Mouse (Mus musculus): ENCODE results near the gene Aarsd1.
"Not testable (repeated sequence)": the region's sequence is repeated elsewhere in the genome, so short reads cannot be mapped to it uniquely, and the experiment has no call there.

Gene Aarsd1

DNA sequence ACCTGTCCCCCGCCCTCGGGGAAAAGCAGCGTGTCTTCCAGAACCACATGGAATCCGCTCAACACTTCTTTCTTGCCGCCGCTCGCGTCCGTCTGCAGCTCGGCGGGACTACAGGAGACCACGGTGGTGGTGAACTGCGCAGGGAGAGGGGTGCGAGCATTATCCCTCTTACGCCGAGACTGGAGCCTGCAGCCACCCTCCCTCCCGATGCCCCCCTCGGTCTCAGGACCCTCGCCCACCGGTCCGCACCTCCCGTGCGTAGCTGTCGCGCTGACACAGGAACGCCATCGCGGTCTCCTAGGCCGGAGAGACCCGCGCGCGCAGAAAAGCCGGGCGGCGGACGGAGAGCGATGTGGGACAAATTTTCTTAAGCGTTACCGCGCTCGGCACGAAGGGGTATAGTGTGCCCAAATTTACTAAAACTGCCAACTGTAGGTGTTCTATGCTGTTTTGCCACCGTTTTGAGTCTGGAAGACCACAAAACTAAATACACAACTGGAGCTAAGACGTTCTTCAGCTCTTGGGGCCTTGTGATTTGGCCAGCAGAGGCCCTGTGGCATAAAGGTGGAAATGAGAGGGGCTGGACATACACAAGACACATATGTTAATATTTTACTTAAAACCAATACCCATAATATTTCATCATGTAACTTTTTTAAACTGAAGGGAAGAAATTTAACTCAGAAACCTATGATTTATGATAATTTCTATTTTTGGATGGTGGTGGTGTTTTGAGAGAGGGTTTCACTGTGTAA lies at the start of gene Aarsd1:
Gene Aarsd1, minus strand, starts transcription at position 515 of the 755 bp plus-strand sequence.
- peak; percentile 92 for DNase-seq

DNA sequence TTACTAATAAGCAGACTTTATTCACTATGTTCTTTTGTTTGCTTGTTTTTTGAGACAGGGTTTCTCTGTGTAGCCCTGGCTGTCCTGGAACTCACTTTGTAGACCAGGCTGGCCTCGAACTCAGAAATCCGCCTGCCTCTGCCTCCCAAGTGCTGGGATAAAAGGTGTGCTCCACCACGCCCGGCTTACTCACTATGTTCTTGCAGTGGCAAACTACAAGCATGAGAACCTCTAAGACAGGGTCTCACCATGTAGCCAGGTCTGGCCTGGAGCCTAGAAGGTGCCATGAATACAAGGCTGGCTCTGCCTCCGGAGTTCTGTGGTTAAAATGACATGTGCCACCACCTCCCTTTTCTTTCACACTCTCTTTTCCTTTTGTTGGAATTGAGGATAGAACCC lies 49.1 kb upstream of the Aarsd1 start:
- not testable (repeated sequence) for DNase-seq

DNA sequence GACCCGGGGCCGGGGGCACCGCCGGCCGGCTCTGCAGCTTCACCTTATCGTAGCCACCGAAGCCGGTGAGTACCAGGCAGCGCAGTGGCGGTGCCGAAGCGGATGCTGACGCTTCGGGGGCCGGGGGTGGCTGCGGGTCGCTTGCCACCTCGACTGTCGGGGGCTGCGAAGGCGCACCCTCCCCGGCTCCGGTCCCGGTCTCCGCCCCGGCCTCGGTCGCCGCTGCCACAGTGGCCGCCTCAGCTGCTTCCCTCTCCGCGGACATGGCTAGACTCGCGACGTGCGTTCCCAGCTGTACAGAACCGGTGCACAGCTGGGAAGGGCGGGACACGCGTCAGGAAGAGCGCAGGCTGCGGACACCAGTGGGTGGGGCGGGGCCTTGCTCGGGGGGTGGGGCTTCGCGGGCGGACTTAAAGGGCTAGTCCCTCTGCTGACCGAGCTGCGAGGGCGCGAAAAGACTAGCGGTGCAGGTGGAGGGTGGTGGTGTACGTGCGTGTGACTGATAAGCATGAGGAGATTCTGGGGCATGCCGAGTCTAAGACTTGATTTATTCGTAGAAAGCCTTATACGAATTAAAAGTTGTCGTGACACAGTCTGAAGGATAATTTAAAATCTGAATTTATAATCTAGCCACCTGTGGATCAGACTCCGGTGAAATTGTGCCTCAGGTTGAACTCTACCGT lies 48.6 kb upstream of the Aarsd1 start, which contains the start of gene Vat1:
Gene Vat1, minus strand, starts transcription at position 362 of the 683 bp plus-strand sequence.
- DNase-seq = peak; percentile 89

DNA sequence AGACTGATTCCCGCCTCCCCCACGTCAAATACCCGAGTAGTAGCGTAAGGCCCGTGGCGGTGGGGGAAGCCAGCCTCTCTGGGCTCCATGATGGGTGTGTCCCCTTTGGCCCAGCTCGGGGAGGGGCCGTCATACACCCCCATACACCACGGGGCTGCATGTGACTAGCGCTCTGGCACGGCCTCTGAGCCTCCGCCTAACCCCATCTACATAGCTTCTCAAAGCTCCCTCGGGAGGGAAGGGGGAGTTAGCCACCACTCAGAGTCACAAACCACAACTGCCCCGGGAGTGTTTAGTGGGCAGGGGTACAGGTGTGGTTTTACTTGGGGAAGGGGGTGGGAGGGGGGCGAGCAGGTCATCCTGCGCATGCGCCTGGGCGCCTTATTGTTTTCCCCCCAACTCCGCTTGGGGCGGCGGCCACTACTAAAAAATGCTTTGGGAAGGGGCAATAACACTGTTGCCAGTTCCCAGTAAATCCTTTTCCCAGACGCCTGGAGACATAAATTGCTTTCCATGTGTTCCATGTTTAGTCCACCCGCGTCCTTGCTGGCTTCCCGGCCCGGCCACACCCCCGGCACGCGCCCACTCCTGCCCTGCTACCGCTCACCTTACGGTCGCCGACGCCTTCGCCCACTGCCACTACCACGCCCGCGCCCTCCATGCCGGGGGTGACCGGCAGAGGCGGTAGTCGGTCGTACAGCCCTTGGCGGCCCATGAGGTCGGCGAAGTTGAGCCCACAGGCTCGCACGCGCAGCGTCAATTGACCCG lies 47.9 kb upstream of the Aarsd1 start:
- DNase-seq = peak; percentile 76

DNA sequence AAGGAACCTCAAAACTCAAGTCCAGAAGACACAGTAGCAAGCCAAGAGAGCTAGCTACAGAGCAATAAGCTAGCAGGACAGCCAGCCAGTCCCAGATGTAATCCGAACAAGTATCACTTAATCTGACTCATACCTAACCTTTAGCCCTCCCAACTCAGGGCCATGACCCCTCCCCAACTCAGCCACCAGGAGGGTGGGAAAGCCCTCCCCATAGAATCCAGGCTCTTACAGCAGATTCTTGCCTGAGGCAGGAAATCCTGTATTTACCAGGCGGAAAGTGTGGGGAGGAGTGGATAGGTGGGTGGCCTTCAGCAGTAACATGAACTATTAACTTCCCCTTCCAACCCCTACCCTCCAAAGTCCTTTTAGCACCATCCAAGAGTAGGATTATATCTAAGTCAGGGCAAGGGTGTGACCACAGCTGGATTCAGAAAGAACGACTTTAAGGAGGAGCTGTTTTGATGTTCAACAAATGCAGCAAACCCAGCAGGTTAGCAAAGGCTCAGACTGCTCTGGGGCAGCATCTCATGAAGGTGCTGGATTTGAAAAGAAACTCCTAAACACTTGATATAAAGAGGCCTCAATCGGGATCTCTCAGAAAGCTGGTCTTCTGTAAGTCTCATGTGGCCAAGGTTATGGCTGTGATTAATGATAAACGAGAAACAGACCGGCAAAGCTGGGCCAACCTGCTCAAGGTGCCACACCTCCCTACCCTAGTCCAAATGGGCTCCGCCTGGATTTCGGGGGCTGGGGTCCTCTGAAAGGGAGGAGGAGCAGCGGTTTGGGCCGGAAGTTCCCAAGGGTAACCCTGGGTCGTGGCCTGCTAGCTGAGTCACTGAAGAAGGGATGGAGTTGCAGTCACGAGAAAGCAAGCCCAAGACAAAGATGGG lies 47.0 kb upstream of the Aarsd1 start, which contains the start of gene Rnd2:
Gene Rnd2, plus strand, starts transcription at position 789 of the 890 bp plus-strand sequence.
- peak; percentile 47 for DNase-seq

DNA sequence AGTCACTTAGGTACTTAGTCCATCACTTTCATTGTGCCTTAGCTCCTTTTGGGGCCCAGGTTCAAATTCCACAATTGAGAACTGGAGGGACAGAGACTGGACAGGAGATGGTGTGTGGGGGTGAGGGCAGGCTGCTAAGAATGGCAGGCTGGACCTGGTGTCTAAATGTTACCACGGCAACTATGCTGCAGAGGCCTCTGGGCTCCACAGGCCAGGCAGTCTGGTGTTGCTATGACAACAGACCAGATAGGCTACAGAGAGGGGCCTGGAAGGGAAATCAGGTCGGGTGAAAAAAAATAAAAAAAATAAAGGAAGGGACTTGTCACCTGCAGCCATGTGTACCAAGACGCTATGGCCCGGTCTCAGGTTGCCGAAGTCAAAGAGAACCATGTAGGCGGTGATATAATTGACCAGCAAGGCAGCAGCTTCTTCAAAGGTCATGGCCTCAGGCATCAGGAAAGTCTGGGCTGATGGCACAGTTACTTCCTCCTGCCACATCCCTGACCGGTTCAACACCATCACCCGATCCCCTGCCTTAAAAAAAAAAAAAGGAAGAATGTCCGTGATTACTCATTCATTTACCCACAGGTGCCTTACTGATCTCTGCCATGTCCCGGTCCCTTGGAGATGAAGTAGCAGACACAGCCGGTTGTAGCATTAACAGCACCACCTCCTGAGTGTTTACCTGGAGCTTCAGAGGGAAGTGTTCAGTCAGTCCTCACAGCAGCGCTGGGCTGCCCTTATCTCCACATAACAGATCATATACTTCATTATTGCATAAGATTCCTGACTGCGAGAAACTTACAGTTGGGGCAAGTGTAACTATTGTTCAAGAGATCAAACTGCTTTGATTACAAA lies 45.4 kb upstream of the Aarsd1 start:
- no peak for DNase-seq

DNA sequence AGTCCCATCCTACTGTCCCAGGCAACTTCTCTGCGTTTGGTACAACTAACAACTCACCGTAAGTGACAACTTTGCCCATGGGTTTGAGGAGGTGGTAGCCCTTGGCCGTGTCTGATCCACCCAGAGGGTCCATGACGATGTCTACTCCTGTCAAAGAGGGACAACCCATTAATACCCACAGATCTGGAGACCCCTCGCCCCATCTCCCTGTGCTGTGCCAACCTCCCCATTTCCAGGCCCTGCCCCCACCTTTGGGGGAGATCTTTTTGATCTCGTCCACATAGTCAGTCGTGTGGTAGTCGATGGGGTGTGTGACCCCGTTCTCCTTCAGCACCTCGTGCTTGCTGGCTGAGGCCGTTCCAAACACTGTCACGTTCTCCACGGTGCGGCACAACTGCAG lies 44.7 kb upstream of the Aarsd1 start:
- DNase-seq = no peak

DNA sequence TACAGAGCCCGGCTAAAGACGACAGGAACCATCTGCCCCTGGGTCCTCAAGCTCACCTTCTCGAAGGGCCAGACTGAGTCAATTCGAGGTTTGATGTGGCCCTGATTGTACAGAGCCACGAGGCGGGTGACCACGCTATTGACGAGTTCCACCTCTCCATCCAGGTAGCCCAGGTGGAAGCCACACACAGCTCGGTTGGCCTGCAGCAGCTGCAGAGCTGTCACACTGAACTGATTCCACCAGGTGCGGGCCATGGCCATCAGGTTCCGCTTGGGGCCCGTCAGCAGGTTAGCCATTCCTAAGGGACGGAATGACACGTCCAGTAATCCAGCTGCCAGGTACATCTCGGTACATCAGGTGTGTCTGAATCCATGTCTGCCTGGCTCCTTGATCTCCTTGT lies 42.9 kb upstream of the Aarsd1 start:
- DNase-seq = no peak

DNA sequence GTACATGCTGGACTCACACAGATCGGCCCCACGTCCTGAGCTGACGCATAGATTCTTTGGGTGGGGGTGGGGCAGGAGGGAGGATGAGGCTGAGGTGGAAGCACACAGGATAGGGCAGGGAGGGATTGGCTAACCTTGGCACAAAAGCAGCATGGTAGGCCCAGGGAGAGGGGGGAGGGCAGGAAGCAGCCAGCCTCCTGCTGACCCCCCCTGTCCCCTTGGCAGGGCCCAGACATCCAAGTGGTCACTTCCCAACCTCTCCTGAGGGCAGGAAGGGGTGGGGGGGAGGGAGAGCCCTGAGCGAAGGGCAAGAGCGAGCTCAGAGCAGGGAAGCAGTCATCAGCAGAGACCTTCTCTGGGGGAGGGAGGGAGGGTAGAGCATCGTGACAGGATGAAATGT lies 42.3 kb upstream of the Aarsd1 start:
- peak; percentile 68 for DNase-seq

DNA sequence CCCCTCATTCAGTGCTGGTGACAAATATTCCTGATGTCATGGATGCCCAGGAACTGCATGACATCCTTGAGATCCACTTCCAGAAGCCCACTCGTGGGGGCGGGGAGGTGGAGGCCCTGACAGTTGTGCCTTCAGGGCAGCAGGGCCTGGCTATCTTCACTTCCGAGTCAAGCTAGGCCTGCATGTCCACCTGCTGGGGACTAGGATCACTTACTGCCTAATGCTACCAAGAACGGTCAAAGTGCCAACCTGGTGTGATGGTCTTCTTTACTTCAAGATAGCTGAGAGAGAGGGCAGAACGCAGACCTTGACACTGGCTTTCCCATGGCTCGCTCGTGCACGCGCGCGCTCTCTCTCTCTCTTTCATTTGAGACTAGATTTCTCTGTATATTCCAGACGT lies 40.8 kb upstream of the Aarsd1 start:
- DNase-seq = no peak

DNA sequence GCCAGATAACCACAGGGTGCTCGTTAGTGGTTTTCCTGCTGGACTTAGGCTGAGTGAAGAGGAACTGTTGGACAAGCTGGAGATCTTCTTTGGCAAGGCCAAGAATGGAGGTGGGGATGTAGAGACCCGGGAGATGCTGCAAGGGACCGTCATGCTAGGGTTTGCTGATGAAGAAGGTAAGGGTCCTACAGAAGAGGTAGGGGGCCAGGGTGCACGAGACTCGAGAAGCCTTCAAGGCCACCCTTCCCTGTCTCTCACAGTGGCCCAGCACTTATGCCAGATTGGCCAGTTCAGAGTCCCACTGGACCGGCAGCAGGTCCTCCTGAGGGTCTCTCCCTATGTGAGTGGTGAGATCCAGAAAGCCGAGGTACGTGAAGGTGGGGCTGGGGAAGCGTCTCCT lies 40.2 kb upstream of the Aarsd1 start:
- DNase-seq = no peak

DNA sequence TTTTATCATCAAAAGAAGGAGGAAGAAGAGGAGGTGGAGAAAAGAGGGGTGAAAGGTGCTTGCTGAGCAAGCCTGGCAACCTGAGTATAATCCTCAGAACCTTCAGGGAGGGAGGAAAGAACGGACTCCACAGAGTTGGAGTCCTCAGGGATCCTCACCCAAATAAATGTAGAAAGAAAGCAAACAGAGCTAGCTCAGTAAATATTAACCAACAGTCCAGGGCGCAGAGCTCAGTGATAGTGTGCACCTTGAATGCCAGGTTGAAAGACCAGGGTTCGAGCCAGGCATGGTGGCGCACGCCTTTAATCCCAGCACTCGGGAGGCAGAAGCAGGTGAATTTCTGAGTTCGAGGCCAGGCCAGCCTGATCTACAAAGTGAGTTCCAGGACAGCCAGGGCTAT lies 38.2 kb upstream of the Aarsd1 start:
- no peak for DNase-seq

DNA sequence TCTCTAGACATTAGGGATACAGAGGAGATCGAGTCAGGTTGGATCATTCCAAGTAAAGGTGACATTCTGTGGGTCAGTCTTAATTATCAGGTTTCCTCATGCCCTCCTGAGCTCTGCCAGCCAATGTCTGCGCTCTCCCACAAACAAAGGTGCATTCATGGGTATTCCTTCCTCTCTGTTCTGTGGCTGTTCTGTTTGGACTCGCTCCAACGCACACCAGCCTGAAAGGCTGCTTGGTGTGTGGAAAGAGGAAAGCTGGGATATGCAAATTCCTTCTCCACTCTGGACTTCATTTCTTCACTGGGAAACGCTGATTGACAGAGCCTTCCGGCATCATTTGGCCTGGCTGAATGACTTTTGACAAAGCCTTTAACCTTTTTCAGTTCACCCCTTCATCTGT lies 37.3 kb upstream of the Aarsd1 start:
- DNase-seq = peak; percentile 33

DNA sequence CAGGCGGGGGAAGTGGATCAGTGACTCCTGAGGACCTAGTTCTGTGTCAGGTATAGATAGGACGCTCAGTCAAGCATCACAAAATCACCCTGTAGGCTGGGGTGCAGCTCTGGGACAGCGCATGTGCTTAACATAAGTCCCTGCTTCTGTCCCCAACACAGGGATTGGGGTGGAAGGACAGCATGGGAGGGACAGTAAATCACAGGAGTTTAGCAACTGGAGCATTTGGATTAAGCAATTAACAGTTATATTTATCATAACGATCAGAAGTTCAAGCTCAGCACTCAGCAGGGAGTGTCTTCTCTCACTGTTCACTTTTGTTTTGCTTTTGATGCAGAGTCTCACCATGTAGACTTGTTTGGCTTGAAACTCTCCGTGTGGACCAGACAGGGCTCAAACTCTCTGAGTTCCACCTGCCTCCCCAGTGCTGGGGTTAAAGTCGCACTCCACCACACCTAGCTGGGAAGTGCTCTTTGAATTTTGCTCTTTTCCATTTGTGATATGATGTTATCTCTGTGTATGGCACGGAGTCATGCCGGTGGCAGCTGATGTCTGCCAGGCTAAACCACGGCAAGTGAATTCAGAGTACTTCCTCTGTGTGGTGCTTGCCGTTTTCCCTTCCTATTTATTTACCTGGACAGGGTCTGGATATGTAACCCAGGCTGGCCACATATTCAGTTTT lies 34.8 kb upstream of the Aarsd1 start:
- no peak for DNase-seq

DNA sequence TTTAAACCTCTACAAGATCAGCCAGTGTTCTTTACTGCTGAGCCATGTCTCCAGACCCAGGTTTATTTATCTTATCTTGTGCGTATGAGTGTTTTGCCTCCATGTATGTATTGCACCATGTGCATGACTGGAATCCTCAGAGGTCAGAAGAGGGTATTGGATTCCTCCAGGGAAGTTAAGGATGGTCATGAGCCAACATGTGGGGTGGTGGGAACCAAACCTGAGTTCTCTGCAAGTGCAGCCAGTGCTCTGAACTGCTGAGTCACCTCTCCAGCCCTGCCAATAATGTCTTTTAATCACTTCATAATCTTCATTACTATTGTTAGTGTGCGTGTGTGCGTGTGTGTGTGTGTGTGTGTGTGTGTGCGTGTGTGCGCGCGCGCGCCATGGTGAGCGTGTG lies 34.1 kb upstream of the Aarsd1 start:
- no peak for DNase-seq

DNA sequence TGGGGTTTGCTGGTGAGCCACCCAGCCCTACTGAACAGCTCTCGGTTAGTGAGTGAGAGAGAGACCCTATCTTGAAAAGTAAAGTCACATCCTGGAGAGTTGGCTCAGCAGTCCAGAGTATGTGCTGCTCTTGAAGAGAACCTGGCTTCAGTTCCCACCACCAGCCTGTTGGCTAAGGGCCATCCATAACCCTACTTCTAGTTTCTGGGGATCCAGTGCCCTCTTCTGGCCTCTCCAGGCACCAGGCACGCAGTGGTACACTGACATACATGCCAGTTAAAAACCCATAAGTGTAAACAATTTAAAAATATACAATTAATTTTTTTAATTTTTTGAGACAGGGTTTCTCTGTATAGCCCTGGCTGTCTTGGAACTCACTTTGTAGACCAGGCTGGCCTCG lies 33.0 kb upstream of the Aarsd1 start:
- DNase-seq = peak; percentile 35

DNA sequence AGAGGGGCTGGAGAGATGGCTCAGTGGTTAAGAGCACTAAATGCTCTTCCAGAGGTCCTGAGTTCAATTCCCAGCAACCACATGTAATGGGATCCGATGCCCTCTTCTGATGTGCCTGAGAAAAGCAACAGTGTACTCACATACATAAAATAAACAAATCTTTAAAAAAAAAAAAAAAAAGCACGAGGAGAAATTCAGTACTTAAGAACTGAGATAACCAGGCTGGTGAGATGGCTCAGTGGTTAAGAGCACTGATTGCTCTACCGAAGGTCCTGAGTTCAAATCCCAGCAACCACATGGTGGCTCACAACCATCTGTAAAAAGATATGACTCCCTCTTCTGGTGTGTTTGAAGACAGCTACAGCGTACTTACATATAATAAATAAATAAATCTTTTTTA lies 32.2 kb upstream of the Aarsd1 start:
- not testable (repeated sequence) for DNase-seq

DNA sequence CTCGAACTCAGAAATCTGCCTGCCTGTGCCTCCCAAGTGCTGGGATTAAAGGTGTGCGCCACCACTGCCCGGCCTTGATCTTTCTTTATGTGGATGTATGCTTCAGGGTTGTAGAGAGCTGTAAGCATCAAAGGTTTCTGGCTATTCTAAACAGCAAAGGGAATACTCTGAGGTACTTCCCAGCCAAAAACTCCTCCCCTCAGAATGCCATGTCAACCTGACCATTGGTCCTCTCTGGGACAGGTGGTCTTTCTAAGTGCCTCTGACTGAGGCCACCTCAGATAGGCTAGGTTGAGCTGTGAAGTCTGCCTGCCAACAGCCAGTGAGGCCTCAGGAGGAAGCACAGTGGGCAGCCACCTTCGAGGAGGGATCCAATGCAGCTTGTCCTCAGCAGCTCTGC lies 31.5 kb upstream of the Aarsd1 start:
- DNase-seq = no peak

DNA sequence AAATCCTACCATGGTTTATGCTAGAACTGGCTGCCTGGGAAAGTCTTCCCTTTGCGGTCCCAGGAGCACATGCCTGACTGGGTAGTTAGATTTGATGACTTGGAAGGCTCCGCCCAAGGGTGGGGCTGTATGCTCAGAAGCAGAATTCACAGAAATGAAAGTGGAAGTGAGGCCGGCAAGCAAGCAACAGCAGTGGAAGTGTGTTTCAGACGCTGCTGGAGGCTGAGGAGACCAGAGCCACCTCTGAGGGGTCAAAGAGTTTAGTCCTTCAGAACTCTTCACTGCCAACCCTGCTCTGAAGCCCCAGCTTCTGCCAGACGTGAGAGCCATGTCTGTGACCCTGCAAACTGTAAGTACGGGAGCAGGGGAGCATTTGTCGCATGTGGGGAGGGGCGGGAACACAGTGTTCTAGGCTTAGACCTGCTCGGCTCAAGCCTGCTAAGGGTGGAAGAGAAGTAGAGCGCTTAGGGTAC lies 30.9 kb upstream of the Aarsd1 start, which contains the start of gene Ifi35:
Gene Ifi35, plus strand, starts transcription at position 134 of the 473 bp plus-strand sequence.
- DNase-seq = peak; percentile 85

DNA sequence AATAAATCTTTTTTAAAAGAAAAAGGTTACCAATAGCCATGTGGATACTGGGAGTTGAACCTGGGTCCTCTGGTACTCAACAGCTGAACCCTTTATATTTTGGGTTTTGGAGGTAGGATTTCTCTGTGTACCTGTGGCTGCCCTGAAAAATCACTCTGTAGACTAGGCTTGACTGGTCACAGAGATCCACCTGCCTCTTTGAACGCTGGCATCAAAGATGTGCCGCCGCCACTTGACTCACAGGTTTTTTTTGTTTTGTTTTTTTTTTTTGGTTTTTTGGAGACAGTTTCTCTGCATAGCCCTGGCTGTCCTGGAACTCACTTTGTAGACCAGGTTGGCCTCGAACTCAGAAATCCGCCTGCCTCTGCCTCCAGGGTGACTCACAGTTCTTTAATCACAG lies 30.4 kb upstream of the Aarsd1 start:
- no peak for DNase-seq

DNA sequence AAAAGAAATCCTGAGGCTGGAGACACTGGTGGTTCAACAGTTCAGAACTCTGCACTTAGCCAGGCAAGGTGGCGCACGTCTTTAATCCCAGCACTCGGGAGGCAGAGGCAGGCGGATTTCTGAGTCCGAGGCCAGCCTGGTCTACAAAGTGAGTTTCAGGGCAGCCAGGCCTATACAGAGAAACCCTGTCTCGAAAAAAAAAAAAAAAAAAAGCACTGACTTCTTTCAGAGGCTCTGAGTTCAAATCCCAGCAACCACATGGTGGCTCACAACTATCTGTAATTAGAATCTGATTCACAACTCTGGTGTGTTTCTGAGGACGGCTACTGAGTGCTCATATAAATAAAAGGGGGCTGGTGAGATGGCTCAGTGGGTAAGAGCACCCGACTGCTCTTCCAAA lies 29.4 kb upstream of the Aarsd1 start:
- DNase-seq = not testable (repeated sequence)

Measured in kidney, postnatal 10 days (tissue).